Mouse (Mus musculus) MEL (cell line): Measurements from ENCODE around the gene Foxn3. TPM values are rescaled to one million over a fixed set of nuclear protein-coding genes. Genes with fewer than 3 reads are reported as not detected.

Experiments
- DNase-seq: peaks from one replicate; pipeline ENCODE4 v3.0.0; 2011; ENCODE audit warnings: low read depth, low spot score
- H3K27ac ChIP-seq: 2 replicates; pipeline ENCODE4 v1.5.1; 2012; ENCODE audit warnings: low read depth, mild to moderate bottlenecking, control low read depth, low read length, moderate library complexity; ENCODE audit not compliant: control insufficient read depth
- H3K27me3 ChIP-seq, 2 experiments: fragments of 150-350 bp in 1 of 2; sonication (generic) in 1 of 2; 2 replicates each; pipeline ENCODE4 v1.6.1; 2012; ENCODE audit warnings: low read length in 2 of 2, mild to moderate bottlenecking in 2 of 2, improper control_type of control experiment in 1 of 2, moderate library complexity in 1 of 2; ENCODE audit not compliant: insufficient read depth in 2 of 2, control insufficient read depth in 1 of 2
- H3K36me3 ChIP-seq, 2 experiments: 2 replicates each; pipeline ENCODE4 v1.6.1; 2012 to 2014; ENCODE audit warnings: low read length in 2 of 2, improper control_type of control experiment in 1 of 2, inconsistent platforms in 1 of 2, mild to moderate bottlenecking in 1 of 2; ENCODE audit not compliant: insufficient read depth in 2 of 2, control insufficient read depth in 1 of 2
- H3K4me1 ChIP-seq, 2 experiments: fragments of 150-350 bp in 1 of 2; sonication (generic) in 1 of 2; 2 replicates each; pipeline ENCODE4 v1.6.1; 2012; ENCODE audit warnings: low read length in 2 of 2, improper control_type of control experiment in 1 of 2, mild to moderate bottlenecking in 1 of 2; ENCODE audit not compliant: insufficient read depth in 2 of 2, control insufficient read depth in 1 of 2
- H3K4me3 ChIP-seq, 2 experiments: fragments of 150-350 bp in 1 of 2; sonication (generic) in 1 of 2; 2 replicates each; pipeline ENCODE4 v1.5.1; 2012; ENCODE audit warnings: low read depth in 2 of 2, low read length in 2 of 2, mild to moderate bottlenecking in 2 of 2, moderate library complexity in 2 of 2, control low read depth in 1 of 2, improper control_type of control experiment in 1 of 2; ENCODE audit not compliant: control insufficient read depth in 1 of 2, insufficient read depth in 1 of 2
- H3K79me2 ChIP-seq: 2 replicates; pipeline ENCODE4 v1.6.1; 2012; ENCODE audit warnings: mild to moderate bottlenecking, low read length, moderate library complexity; ENCODE audit not compliant: control insufficient read depth, poor library complexity, insufficient read depth
- H3K9ac ChIP-seq: 2 replicates; pipeline ENCODE4 v1.6.1; 2012; ENCODE audit warnings: low read depth, mild to moderate bottlenecking, control low read depth, low read length, moderate library complexity; ENCODE audit not compliant: control insufficient read depth, poor library complexity, severe bottlenecking
- H3K9me3 ChIP-seq: fragments of 150-350 bp; sonication (generic); replicated peaks from 2 replicates; pipeline ENCODE4 v1.6.1; 2012; ENCODE audit warnings: mild to moderate bottlenecking, low read length, improper control_type of control experiment, moderate library complexity; ENCODE audit not compliant: insufficient read depth
- CHD1 ChIP-seq: IDR thresholded peaks from 2 replicates; pipeline ENCODE4 v1.6.1; 2012; ENCODE audit warnings: low read depth, mild to moderate bottlenecking, inconsistent platforms, low read length, improper control_type of control experiment
- E2F4 ChIP-seq: IDR thresholded peaks from 2 replicates; pipeline ENCODE4 v1.6.1; 2011; ENCODE audit warnings: low read depth, low read length, improper control_type of control experiment, borderline replicate concordance
- MAFK ChIP-seq: IDR thresholded peaks from 2 replicates; pipeline ENCODE4 v1.6.1; 2011; ENCODE audit warnings: low read depth, mild to moderate bottlenecking, low read length, improper control_type of control experiment, borderline replicate concordance
- MAZ ChIP-seq: IDR thresholded peaks from 2 replicates; pipeline ENCODE4 v1.6.1; 2012; ENCODE audit warnings: low read depth, mild to moderate bottlenecking, inconsistent platforms, low read length, improper control_type of control experiment
- MEF2A ChIP-seq: IDR thresholded peaks from 2 replicates; pipeline ENCODE4 v1.6.1; 2014; ENCODE audit warnings: low read depth, mild to moderate bottlenecking, inconsistent platforms, low read length, improper control_type of control experiment; ENCODE audit not compliant: poor library complexity, insufficient replicate concordance, severe bottlenecking; ENCODE audit errors: extremely low read depth
- MYB ChIP-seq: IDR thresholded peaks from 2 replicates; pipeline ENCODE4 v1.6.1; 2011; ENCODE audit warnings: mild to moderate bottlenecking, low read depth, low read length, improper control_type of control experiment
- NRF1 ChIP-seq: IDR thresholded peaks from 2 replicates; pipeline ENCODE4 v1.6.1; 2014; ENCODE audit warnings: low read depth, mild to moderate bottlenecking, inconsistent platforms, low read length, improper control_type of control experiment, moderate library complexity; ENCODE audit not compliant: poor library complexity, insufficient read depth, severe bottlenecking
- POLR2AphosphoS2 ChIP-seq: IDR thresholded peaks from 2 replicates; pipeline ENCODE4 v1.6.1; 2011; ENCODE audit warnings: low read length, improper control_type of control experiment
- USF2 ChIP-seq, 2 experiments: IDR thresholded peaks; 2 replicates each; pipeline ENCODE4 v1.6.1; 2011 to 2012; ENCODE audit warnings: improper control_type of control experiment in 2 of 2, low read length in 2 of 2, borderline replicate concordance in 1 of 2, inconsistent platforms in 1 of 2, low read depth in 1 of 2, mild to moderate bottlenecking in 1 of 2; ENCODE audit not compliant: insufficient read depth in 1 of 2
- ZC3H11A ChIP-seq: IDR thresholded peaks from 2 replicates; pipeline ENCODE4 v1.6.1; 2012; ENCODE audit warnings: low read depth, mild to moderate bottlenecking, inconsistent platforms, low read length, improper control_type of control experiment
- polyA plus RNA-seq, 2 experiments: library from polyadenylated mRNA; stranded (reverse) in 1 of 2; unstranded in 1 of 2; fragments of >175 nt in 1 of 2; fragments of >200 nt in 1 of 2; gene quantifications; 2 replicates each; pipeline versions ENCODE4 v1.2.1 to v1.2.4; 2012; ENCODE audit warnings: low replicate concordance in 2 of 2, low read depth in 1 of 2; ENCODE audit not compliant: insufficient read length in 2 of 2, insufficient read depth in 1 of 2, missing spikeins in 1 of 2
- total RNA-seq: library from RNA; depleted of rRNA; stranded (reverse); fragments of 300-350 nt; gene quantifications from 2 replicates; pipeline ENCODE4 v1.2.3, GENCODE M21; 2012

Gene Foxn3
- total and polyA plus RNA-seq, 3 experiments = 15.5 to 22.8 TPM; not detected in 1

DNA sequence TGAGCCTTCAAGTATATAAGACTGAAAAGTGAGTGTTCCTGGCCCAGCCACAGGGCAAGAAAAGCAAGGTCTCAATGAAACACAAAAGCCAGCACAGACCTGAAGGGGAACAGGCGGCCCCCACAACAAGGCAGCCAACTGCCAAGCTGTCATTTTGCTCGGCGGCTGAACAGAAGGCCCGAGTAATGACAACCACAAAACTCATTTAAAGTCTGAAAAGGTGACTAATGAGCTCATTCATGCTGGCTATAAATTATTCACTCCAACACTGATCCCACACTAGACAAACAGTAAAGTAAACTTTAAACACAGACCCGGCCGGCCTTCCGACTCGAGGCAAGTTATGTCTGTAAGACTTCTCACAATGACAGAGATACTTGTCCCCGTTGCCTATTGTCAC, 157.1 kb downstream of the Foxn3 start:
- peak overlapping the region; percentile 41 to 76 for H3K4me3 ChIP-seq

DNA sequence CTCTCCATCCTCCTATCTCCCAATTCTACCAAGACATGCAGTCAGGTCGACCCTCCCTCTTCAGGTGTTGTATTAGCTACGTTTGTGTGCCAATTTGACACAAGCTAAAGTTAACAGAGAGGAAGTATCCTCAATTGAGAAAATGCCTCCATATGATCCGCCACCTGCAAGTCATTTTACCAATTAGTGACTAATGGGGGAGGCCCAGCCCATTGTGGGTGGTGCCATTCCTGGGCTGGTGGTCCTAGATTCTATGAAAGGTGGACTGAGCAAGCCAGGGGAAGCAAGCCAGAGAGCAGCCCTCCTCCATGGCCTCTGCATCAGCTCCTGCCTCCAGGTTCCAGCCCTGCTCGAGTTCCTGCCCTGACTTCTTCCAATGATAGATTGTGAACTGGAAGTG, 158.0 kb downstream of the Foxn3 start:
- Histone ChIP-seq H3K9me3 (no peaks in the 10 kb centered on the region), H3K79me2 (no peaks in the 10 kb centered on the region; the same call in 1 of the 2 replicates), H3K4me3 (no peak overlapping the region), H3K36me3 (peaks cover 0 to 16% of the 10 kb centered on the region in 2 experiments; a peak in 2 of 4 replicates), H3K9ac (no peak overlapping the region), H3K27ac (no peak overlapping the region), H3K27me3 (no peaks in the 10 kb centered on the region), H3K4me1 (peaks cover 3 to 13% of the 10 kb centered on the region in 2 experiments; a peak in 3 of 4 replicates)
- no peak for TF ChIP-seq MYB
- no peak for TF ChIP-seq MEF2A
- no peak for TF ChIP-seq USF2 (IDR thresholded peaks at IDR 0.05; ENCODE audit: borderline replicate concordance in 1 of 2, insufficient read depth in 1 of 2, low read depth in 1 of 2, low read length in 2 of 2)
- TF ChIP-seq E2F4 = no peak
- no peak for TF ChIP-seq MAZ
- DNase-seq = no peak

More for the DNA sequence above, 157.1 kb downstream of the Foxn3 start:
- peaks cover 0 to 16% of the 10 kb centered on the region in 2 experiments; a peak in 2 of 4 replicates for H3K36me3 ChIP-seq
- peaks cover 4 to 13% of the 10 kb centered on the region in 2 experiments; a peak in 3 of 4 replicates for H3K4me1 ChIP-seq
- TF ChIP-seq NRF1 (no peak), ZC3H11A (no peak), POLR2AphosphoS2 (no peak), CHD1 (no peak)
- peak overlapping the region; percentile 68 for H3K27ac ChIP-seq
- peak overlapping the region; percentile 61 for H3K9ac ChIP-seq
- H3K27me3 ChIP-seq = no peaks in the 10 kb centered on the region
- peak; percentile 51 for DNase-seq
- no peaks in the 10 kb centered on the region; the same call in 1 of the 2 replicates for H3K79me2 ChIP-seq
- no peaks in the 10 kb centered on the region for H3K9me3 ChIP-seq

DNA sequence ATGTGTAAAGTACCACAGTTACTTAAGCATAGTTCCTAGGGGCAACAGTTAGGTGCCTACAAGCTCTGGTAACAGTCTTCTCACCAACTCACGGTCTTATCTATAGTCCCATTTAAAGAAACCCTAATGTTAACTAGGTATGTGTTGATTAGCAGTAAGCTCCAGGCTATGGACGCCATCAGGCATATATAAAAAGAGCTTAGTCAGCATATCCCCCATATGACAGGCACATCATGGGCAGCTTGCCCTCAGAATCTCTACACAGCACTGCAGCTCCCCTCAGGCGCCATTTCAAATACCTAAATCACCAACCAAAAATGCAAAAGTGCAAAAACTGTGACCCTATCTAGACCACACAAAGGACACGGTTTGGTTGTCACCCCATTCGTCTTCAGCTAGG, 160.4 kb downstream of the Foxn3 start:
- Histone ChIP-seq H3K4me1 (peaks cover 0 to 11% of the 10 kb centered on the region in 2 experiments; a peak in 3 of 4 replicates), H3K9me3 (no peaks in the 10 kb centered on the region), H3K9ac (no peak overlapping the region), H3K27ac (no peak overlapping the region), H3K36me3 (peaks cover 0 to 9% of the 10 kb centered on the region in 2 experiments; a peak in 2 of 4 replicates), H3K4me3 (no peak overlapping the region), H3K79me2 (no peaks in the 10 kb centered on the region; the same call in 1 of the 2 replicates), H3K27me3 (no peaks in the 10 kb centered on the region)
- DNase-seq = no peak
- TF ChIP-seq MAFK (peak; percentile 69), E2F4 (no peak)
